Mouse (Mus musculus) myocyte (in vitro differentiated cells): ENCODE results near the gene H2-DMb1.

ENCODE experiments used
- POLR2A ChIP-seq: IDR thresholded peaks from one replicate; pipeline ENCODE4 v1.6.1; 2011; ENCODE audit warnings: low read depth, mild to moderate bottlenecking, control low read depth, moderate library complexity; ENCODE audit not compliant: insufficient read length
- POLR2AphosphoS2 ChIP-seq: IDR thresholded peaks from one replicate; pipeline ENCODE4 v1.6.1; 2011; ENCODE audit warnings: low read depth, control low read depth; ENCODE audit not compliant: insufficient read length
- TCF12 ChIP-seq: IDR thresholded peaks from one replicate; pipeline ENCODE4 v1.6.1; 2011; ENCODE audit warnings: mild to moderate bottlenecking, control low read depth; ENCODE audit not compliant: poor library complexity, insufficient read depth, severe bottlenecking
- USF1 ChIP-seq: IDR thresholded peaks from one replicate; pipeline ENCODE4 v1.6.1; 2011; ENCODE audit warnings: low read depth, mild to moderate bottlenecking, control low read depth, moderate library complexity

DNA sequence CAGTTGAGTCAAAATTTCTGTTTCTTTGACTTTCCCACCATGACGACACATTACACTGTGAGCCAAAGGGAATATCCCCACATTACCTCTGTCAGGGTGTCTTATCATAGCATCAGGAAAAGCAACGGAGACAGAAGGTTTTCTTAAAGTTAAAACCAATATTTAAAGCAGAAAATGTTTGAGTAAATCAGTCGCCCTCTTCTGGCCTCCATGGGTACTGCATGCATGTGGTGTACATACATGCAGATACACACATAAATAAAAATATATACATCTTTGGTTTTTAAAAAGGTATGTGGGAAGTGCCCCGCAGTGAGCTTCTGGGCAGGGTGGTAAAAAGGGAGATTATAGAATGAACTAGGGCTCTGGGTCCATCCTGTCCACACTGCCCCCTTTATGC lies 24.3 kb downstream of the H2-DMb1 start:
- TF ChIP-seq POLR2AphosphoS2 (no peak), TCF12 (no peak), USF1 (no peak), POLR2A (no peak)
